Mouse (Mus musculus) heart, postnatal 14 days (tissue): Measurements from ENCODE around the gene Ccdc85b. TPM values are rescaled to one million over a fixed set of nuclear protein-coding genes. Genes with fewer than 3 reads are reported as not detected.
"Not testable (repeated sequence)": the region's sequence is repeated elsewhere in the genome, so short reads cannot be mapped to it uniquely, and the experiment has no call there.

Experiments used
- DNase-seq, 2 experiments: peaks; one replicate each; pipeline ENCODE4 v3.0.0; 2021 to 2022
- intact Hi-C: fragments of 180-260 bp; cut with DNase I; formaldehyde crosslinking; loops from one replicate; pipeline ENCODE4 v1.15.1; 2025
- total RNA-seq, 2 experiments: library from RNA; stranded (reverse); gene quantifications; 2 replicates each; pipeline ENCODE4 v1.2.3; 2021

Gene Ccdc85b
- total RNA-seq, 2 experiments from 2014 or later, result 10.0 to 11.2 TPM

DNA sequence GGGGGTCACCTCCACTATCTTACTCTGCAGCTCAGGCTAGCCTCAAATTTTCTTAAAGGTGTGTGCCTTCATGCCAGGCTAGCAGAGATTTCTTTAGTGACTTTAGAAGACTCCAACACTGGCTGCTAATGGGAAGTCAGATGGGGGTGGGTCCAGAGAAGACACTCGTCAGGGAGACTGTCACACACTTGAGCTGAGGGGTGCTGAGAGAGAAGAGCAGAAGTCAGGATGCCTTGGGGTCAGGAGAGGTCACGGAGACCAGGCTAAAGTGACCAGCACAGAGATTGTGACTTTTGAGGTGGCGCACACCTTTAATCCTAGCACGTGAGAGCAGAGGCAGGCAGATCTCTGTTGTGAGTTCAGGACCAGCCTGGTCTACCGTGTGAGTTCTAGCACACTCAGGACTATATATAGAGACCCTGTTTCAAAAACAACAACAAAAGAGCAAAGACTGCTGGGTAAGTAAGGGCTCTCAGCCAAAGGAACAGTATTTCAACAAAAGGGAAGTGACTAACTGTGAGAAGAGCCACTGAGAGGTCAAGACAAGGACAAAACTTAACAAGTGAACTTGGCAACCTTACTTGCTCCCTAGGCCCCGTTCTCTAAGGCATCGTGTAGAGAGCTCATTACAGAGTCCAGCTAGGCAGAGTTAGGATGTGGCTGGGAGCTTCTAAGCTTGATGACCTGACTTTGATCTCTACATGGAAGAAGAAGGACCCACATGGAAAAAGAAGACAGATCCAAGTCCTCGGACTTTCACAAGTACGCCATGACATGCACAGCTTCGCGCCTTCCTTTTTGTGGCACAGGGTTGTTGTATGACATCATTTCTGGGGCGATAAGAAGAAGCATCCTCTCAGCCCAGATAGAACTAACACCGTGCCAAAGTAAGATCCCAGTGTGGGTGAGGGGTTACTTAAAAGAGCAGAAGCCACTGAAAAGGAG, 49.4 kb downstream of the Ccdc85b start:
- intact Hi-C loops, result no loop called here

DNA sequence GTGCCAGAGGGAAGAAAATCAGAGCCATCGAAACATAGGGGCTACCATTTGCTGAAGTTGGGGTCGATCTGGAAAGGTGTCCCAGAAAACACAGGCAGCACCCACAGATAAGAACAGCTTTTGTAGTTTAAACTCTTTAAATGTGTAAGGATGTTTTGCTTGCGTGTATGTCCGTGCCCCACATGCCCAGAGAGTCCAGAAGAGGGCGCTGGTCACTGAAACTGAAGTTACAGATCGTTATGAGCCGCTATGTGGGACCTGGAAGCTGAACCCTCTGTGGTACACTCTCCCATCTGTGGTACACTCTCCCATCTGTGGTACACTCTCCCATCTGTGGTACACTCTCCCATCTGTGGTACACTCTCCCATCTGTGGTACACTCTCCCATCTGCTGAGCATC, 50.6 kb downstream of the Ccdc85b start:
- intact Hi-C loops, result no loop called here
- DNase-seq, result peak; percentile 53 to 70

More for the DNA sequence above, 49.4 kb downstream of the Ccdc85b start:
- DNase-seq, result peak in 1 of 2 experiments; percentile 35

DNA sequence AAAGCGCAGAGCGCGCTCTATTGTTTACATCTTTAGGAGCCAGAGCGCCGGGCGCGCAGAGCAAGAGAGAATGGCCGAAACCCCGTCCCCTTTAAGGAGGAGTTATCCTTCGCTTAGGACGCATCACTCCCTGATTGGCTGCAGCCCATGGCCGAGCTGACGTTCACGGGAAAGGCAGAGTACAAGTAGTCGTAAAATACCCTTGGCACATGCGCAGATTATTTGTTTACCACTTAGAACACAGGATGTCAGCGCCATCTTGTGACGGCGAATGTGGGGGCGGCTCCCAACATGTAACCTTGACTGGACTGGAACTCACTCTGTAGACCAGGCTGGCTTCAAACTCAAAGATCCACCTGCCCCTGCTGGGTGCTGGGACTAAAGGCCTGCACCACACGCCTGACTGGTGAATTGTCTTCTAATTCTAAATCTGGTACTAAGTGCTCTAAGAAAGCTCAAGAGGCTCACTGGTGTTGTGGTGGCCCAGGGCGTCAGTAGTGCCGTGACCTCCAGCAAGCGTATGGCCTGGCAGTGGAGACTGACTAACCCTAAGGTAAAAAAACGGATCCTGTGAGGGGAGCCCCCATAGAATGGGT, 51.1 kb downstream of the Ccdc85b start:
- DNase-seq, result peak; percentile 38 to 43
- intact Hi-C loops, result not testable (repeated sequence)

DNA sequence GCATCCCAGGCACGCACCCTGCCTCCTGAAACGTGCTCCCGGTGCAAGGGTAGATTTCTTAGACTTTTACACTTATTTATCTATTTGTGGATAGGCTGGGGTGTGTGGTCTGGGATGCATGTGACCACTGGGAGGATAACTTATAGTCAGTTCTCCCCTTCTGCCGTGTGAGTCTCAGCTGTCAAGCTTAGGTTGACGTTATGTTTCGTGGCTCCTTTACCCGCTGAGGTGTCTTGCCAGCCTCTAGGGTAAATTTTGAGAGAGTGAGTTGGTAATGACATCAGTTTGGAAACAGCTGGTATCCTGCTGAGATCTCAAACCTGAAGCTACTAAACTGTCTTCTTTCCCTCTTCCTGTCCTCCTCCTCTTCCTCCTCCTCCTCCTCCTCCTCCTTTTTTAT, 51.8 kb downstream of the Ccdc85b start:
- intact Hi-C loops, result no loop called here

More for the DNA sequence above, 51.8 kb downstream of the Ccdc85b start:
- DNase-seq, result no peak

Other genes with a start within 250 kb of the Ccdc85b start
- gene Pacs1, start 184.8 kb downstream of the Ccdc85b start, total RNA-seq, result 10 to 100 TPM; 21.5 to 22.1 TPM
- gene Sf3b2, start 162.4 kb downstream of the Ccdc85b start, total RNA-seq, result 100 to 1,000 TPM; 109 to 116 TPM
- 10 to 100 TPM; 20.0 to 23.8 TPM for gene Gal3st3, start 159.6 kb downstream of the Ccdc85b start, total RNA-seq
- gene Catsper1, start 122.2 kb downstream of the Ccdc85b start, total RNA-seq, result not detected
- 1 to 10 TPM; 4.6 to 4.9 TPM for gene Cst6, start 108.3 kb downstream of the Ccdc85b start, total RNA-seq
- gene Eif1ad, start 91.2 kb downstream of the Ccdc85b start, total RNA-seq, result 10 to 100 TPM; 21.5 to 22.6 TPM
- 100 to 1,000 TPM; 115 to 145 TPM for gene Banf1, start 90.7 kb downstream of the Ccdc85b start, total RNA-seq
- gene Sart1, start 69.2 kb downstream of the Ccdc85b start, total RNA-seq, result 10 to 100 TPM; 47.5 to 49.5 TPM
- under 1 TPM; 0.31 to 0.90 TPM for gene Tsga10ip, start 55.4 kb downstream of the Ccdc85b start, total RNA-seq
- 100 to 1,000 TPM; 252 to 264 TPM for gene Drap1, start 32.9 kb downstream of the Ccdc85b start, total RNA-seq
- gene AI837181, start 32.8 kb downstream of the Ccdc85b start, total RNA-seq, result 10 to 100 TPM; 39.9 to 41.9 TPM
- gene Fosl1, start 10.3 kb downstream of the Ccdc85b start, total RNA-seq, result not detected
- 10 to 100 TPM; 55.7 to 63.2 TPM for gene Fibp, start 2.7 kb upstream of the Ccdc85b start, total RNA-seq
- gene Ctsw, start 10.6 kb upstream of the Ccdc85b start, total RNA-seq, result under 1 TPM in 1 of 2 experiments, not detected in 1; 0.71 TPM
- gene Efemp2, start 16.1 kb upstream of the Ccdc85b start, total RNA-seq, result 10 to 100 TPM; 17.9 to 18.3 TPM
- gene Mus81, start 30.5 kb upstream of the Ccdc85b start, total RNA-seq, result 10 to 100 TPM; 22.2 to 24.9 TPM
- gene Cfl1, start 32.6 kb upstream of the Ccdc85b start, total RNA-seq, result 100 to 1,000 TPM; 274 to 350 TPM
- gene 1700020D05Rik, start 45.9 kb upstream of the Ccdc85b start, total RNA-seq, result 1 to 10 TPM in 1 of 2 experiments, under 1 TPM in 1; 0.93 to 1.2 TPM
- 1 to 10 TPM; 6.6 to 8.5 TPM for gene Snx32, start 52.6 kb upstream of the Ccdc85b start, total RNA-seq
- not detected for gene Ovol1, start 102.8 kb upstream of the Ccdc85b start, total RNA-seq
- 1 to 10 TPM; 2.3 to 3.5 TPM for gene Ap5b1, start 110.1 kb upstream of the Ccdc85b start, total RNA-seq
- 10 to 100 TPM; 50.8 to 51.8 TPM for gene Rnaseh2c, start 144.0 kb upstream of the Ccdc85b start, total RNA-seq
- gene Kat5, start 152.3 kb upstream of the Ccdc85b start, total RNA-seq, result 10 to 100 TPM; 28.4 to 30.8 TPM
- gene Rela, start 179.6 kb upstream of the Ccdc85b start, total RNA-seq, result 10 to 100 TPM; 25.8 to 29.9 TPM
- 10 to 100 TPM; 32.7 to 33.8 TPM for gene Sipa1, start 205.8 kb upstream of the Ccdc85b start, total RNA-seq
- gene Map3k11, start 230.8 kb upstream of the Ccdc85b start, total RNA-seq, result 10 to 100 TPM; 35.9 to 37.2 TPM
- 10 to 100 TPM; 24.0 to 24.9 TPM for gene Pcnx3, start 231.0 kb upstream of the Ccdc85b start, total RNA-seq
- gene Kcnk7, start 246.5 kb upstream of the Ccdc85b start, total RNA-seq, result not detected